Mouse (Mus musculus): ENCODE measurements around the gene 9930111J21Rik1.
"Not testable (repeated sequence)": the region's sequence is repeated elsewhere in the genome, so short reads cannot be mapped to it uniquely, and the experiment has no call there.

DNA sequence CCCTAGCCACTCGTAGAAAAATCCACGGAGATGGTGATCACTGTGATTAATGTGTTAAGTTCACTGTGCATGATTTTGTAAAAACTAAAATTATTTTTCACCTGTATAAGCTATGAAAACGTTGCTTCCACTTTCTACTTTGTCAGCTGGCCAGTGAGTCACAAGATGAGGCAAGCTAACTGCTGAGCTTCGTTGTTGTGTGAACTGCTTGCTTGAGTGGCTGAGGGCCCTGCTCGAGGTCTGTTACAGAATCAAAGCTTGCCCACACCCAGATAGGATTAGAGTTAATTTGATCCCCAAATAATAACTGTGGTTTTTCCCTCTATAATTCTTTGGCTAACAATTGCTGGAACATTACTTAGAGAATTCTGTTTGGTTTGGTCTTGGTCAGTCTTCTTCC, 854 bp upstream of the 9930111J21Rik1 start:
- TF ChIP-seq CTCF, EP300 (IDR thresholded peaks at IDR 0.05; ENCODE audit: low read depth): not testable (repeated sequence)
